Mouse (Mus musculus): ENCODE results near the gene Tlr4. TPM values are rescaled to one million over a fixed set of nuclear protein-coding genes. Genes with fewer than 3 reads are reported as not detected.

The Tlr4 gene
- total RNA-seq, 4 experiments from 2014 or later: 3.0 to 7.6 (median 4.3) TPM

GRCm38 (mm10) chr4:66894981-66895380, 67.6 kb downstream of the Tlr4 start:
- DNase-seq (ENCODE audit: low spot score in 2 of 2): no peak

DNA sequence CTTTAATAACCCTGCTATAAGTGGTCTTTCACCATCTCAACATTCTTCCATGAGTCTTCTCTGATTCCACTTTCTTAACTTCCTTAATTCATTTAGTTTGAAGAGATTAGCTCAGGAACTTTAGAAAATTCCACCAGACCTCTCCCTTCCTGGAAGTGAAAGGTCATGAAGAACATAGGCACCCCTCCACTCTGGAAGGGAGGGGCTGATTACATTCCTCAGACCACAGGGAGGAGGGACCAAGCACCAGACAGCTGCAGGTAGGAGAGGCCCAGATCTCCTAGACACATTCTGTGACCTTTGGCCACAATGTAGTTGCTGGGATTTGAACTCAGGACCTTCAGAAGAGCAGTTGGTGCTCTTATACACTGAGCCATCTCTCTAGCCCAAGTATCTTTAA, 72.7 kb downstream of the Tlr4 start:
- no peak for DNase-seq (ENCODE audit: low spot score in 2 of 2)

DNA sequence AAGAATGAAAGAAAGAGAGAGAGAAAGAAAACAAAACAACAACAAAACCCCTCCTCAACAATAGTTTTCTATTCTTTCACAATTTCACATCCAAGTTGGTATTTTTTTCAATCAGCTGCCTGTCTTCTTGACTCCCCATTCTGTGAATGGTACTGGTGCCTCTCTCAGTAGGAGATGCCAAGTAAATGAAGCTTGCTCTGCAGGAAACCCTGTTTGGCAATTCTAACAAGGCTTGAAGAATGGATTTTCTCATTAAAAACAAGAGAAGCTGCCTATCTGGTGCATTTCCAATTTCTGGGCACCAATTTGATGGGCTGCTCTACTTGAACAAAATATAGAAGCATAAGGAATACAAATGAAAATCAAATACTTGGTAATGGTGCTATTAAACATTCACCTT, 74.1 kb downstream of the Tlr4 start:
- no peak for DNase-seq (ENCODE audit: low spot score in 2 of 2)

GRCm38 (mm10) chr4:66908376-66908775, 81.0 kb downstream of the Tlr4 start:
- DNase-seq (ENCODE audit: low spot score in 2 of 2): no peak

DNA sequence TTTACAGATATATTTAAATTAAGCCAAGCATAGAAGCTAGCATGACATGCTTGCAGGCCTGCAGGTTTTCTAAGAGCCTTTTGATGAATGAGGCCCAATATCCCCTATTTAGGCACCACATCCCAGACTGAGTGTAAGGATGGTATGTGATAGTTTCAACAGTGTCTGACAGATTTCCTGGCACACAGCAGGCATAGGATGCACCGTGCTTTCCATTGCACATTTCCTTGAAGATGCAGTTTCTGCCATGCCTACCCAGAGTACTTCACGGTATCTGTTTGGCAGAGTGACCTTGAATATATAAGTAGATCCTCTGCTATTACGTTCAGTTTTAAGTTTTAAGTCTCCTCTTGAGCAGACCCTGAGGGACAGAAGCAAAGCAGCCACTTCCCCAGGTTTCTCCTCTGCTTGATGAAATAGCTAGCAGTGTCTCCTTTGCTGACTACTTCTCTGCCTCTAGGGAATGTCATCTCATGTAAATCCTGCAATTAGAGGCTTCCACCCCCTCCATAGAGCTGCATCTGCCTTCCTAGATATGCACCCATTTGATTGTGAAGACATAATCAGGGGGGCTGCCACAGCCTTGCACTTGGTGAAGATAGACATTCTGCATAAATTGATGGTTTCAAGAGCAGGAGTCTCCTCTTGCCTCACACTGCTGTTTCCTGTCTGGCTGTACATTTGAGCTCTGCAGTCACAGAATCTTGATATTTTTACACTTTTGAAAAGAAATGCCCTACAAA, 92.4 kb downstream of the Tlr4 start:
- no peak for DNase-seq (ENCODE audit: low spot score in 2 of 2)

- DNase-seq (ENCODE audit: low spot score in 2 of 2): no peak
These were observed 96.4 kb downstream of the Tlr4 start for GRCm38 (mm10) chr4:66923616-66924276.

DNA sequence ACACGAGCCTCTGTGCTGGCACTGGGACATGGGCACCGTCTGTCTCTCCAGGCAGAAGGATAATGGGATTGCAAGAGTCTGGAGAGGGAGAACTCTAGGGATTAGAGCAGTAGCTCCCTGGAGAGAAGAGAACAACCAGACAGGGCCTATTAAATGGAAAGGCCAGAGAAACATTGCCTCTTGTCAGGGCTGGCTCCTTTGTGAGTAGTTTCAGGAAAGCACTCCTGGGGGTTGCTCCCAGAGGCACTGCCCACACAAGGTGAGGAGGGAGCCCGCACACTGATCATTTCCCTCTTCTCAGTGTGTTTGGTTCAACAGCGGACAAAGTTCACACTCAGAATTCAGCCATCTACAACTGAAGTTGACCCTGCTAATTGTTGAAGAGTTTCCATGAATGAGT, 98.7 kb downstream of the Tlr4 start:
- DNase-seq (ENCODE audit: low spot score in 2 of 2): no peak

GRCm38 (mm10) chr4:66927537-66928088, 100.2 kb downstream of the Tlr4 start:
- DNase-seq (ENCODE audit: low spot score in 2 of 2): no peak

DNA sequence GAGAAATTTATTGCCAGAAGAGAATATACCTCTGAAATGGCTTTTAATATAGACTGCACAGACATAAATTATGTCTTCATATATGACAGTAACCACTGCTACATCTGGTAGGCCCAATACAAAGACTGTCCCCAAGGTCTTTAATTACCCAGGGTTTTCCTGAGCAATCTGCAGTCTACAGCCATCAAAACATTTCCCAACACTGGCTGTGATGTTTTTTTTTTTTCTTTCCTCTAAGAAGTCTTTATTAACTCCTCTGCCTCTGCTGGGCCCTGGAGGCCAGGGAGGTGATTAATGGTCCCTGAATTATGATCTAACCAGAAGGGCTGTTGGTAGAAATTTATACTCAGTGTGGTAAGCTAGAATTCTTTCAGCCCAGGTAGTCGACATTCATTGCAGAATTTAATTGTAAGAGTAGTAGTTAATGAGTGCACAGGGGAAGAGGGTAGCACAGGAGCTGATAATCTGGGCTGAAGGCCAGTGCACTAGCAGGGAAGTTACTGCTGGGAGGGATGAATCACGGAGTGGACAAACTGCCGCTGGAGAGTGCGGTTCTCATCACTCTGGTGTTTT, 111.2 kb downstream of the Tlr4 start:
- no peak for DNase-seq (ENCODE audit: low spot score in 2 of 2)

- DNase-seq (ENCODE audit: low spot score in 2 of 2): no peak
These were observed 114.5 kb downstream of the Tlr4 start for GRCm38 (mm10) chr4:66941894-66942293.

- no peak for DNase-seq (ENCODE audit: low spot score in 2 of 2)
These were observed 116.3 kb downstream of the Tlr4 start for GRCm38 (mm10) chr4:66943699-66944098.

DNA sequence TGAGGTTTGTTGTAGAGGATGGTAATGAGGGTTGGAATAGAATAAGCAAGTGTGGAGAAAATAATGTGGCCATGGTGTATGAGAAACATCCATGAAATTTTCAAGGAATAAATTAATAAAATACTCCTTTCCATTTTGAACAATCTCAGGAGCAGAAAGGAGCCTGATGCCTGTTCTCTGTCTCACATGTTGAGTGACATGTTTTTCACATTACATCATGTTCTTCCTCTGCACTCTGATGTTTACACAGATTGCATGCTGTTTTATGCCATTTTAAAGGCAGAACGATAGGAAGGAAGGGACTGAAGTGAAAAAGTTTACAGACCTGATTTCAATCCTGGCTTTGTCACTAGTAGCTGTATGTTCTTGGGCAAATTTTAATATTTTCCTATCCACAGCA, 120.3 kb downstream of the Tlr4 start:
- no peak for DNase-seq (ENCODE audit: low spot score in 2 of 2)

GRCm38 (mm10) chr4:66974918-66975317, 147.5 kb downstream of the Tlr4 start:
- DNase-seq (ENCODE audit: low spot score in 2 of 2): no peak

All from gastrocnemius, adult 8-10 months (tissue).